In the genomic region with DNA sequence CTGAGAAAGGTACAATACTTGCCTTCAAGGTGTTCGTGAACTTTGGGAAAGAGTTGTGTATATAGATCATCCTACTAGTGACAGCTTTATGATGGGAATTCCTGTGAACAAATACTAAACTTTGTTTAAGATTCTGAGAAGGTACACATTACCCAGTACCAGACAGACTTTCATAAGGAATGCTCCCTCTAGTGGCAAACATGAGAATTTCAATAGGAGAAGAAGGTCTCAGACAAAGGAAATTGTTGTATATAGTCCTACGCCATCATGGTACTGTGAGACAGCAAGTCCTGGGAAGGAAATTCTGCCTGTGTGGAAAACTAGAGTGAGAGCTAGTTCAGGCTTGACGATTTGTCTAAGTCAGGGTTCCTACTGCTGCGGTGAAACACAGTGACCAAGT, we compare ENCODE assay signal across 11 mouse cellular contexts.
DNase-seq lines count a peak whose midpoint lies in the region; ATAC-seq and TF ChIP-seq lines count a peak whose summit lies in the region.
"Had no signal": no experiment of that assay in that cellular context is flagged by ENCODE, and none has a peak within 500 bp of the region (broad histone marks: within the 10 kb centered on the region; RNA-seq: fewer than 3 reads in every experiment).

No protein-coding gene starts in this region.

- H3K36me3 ChIP-seq in kidney, postnatal 0 days (ENCODE audit: insufficient read depth, low read length) = no peaks in the 10 kb centered on the region
- H3K36me3 ChIP-seq in kidney, embryonic 15.5 days = no peaks in the 10 kb centered on the region
- H3K36me3 ChIP-seq in E14TG2a.4 (ENCODE audit: insufficient read depth, low read length) = no peaks in the 10 kb centered on the region
- H3K36me3 ChIP-seq: liver, embryonic 13.5 days had no signal

- no peaks in the 10 kb centered on the region for H3K9me3 ChIP-seq in kidney, postnatal 0 days (replicated peaks; ENCODE audit: low read length)
- H3K9me3 ChIP-seq in kidney, embryonic 15.5 days (replicated peaks) = no peaks in the 10 kb centered on the region
- no peaks in the 10 kb centered on the region for H3K9me3 ChIP-seq in E14TG2a.4 (ENCODE audit: low read length)
- H3K9me3 ChIP-seq: forebrain, embryonic 15.5 days; liver, embryonic 13.5 days had no signal

- no peaks in the 10 kb centered on the region for H3K4me1 ChIP-seq in kidney, postnatal 0 days (replicated peaks; ENCODE audit: insufficient read depth, low read length)
- H3K4me1 ChIP-seq in kidney, embryonic 15.5 days = no peaks in the 10 kb centered on the region
- H3K4me1 ChIP-seq in E14TG2a.4 (replicated peaks; ENCODE audit: low read depth, low read length) = no peaks in the 10 kb centered on the region
- no peaks in the 10 kb centered on the region for H3K4me1 ChIP-seq in cerebellum, adult 2 months (ENCODE audit: control insufficient read depth, insufficient read depth, low read length)
- H3K4me1 ChIP-seq: liver, embryonic 13.5 days had no signal

- no peak overlapping the region for H3K4me3 ChIP-seq in kidney, postnatal 0 days (replicated peaks; ENCODE audit: low read depth, low read length)
- H3K4me3 ChIP-seq in kidney, embryonic 15.5 days (replicated peaks) = no peak overlapping the region
- H3K4me3 ChIP-seq in E14TG2a.4 (replicated peaks; ENCODE audit: low read length) = no peak overlapping the region
- H3K4me3 ChIP-seq in cerebellum, adult 2 months (replicated peaks; ENCODE audit: insufficient read depth, low read depth, low read length) = no peak overlapping the region
- H3K4me3 ChIP-seq: forebrain, embryonic 15.5 days; liver, embryonic 13.5 days had no signal

- TF ChIP-seq CTCF in kidney, postnatal 0 days (IDR thresholded peaks at IDR 0.05; ENCODE audit: low read depth) = peak; percentile 64
- TF ChIP-seq CTCF in E14TG2a.4 (conservative IDR thresholded peaks at IDR 0.05; ENCODE audit: low read length) = peak; percentile 73
- no peak for TF ChIP-seq CTCF in cerebellum, adult 2 months (IDR thresholded peaks at IDR 0.05; ENCODE audit: borderline replicate concordance, insufficient read depth, low read depth, low read length)

- no peak for TF ChIP-seq POLR2A in cerebellum, adult 2 months (IDR thresholded peaks at IDR 0.05; ENCODE audit: borderline replicate concordance, insufficient read depth, low read length)

- no peak overlapping the region for H3K4me2 ChIP-seq in kidney, postnatal 0 days (ENCODE audit: low read length)
- no peak overlapping the region for H3K4me2 ChIP-seq in kidney, embryonic 15.5 days
- H3K4me2 ChIP-seq: forebrain, embryonic 15.5 days; liver, embryonic 13.5 days had no signal

- ATAC-seq in kidney, postnatal 0 days (replicated peaks; ENCODE audit: low FRiP score, low read depth) = no peak; the same call in 1 of the 2 replicates
- ATAC-seq in kidney, embryonic 15.5 days (replicated peaks; ENCODE audit: low FRiP score) = no peak; the same call in 1 of the 2 replicates
- ATAC-seq: forebrain, embryonic 15.5 days had no signal

- peak; percentile 48 for DNase-seq in kidney, postnatal 0 days (ENCODE audit: low spot score)
- peak; percentile 66 for DNase-seq in R1 (ENCODE audit: low read depth, low spot score)
- DNase-seq in hindlimb bud, embryonic 11.5 days (ENCODE audit: extremely low spot score, low read depth, low spot score) = peak; percentile 24
- no peak for DNase-seq in spleen, postnatal 14 days (ENCODE audit: low spot score in 2 of 2)
- DNase-seq in testis, postnatal 14 days (ENCODE audit: low spot score) = no peak
- DNase-seq in cerebellum, adult 2 months = no peak
- DNase-seq: cerebellum, postnatal 14 days; liver, embryonic 13.5 days had no signal

- H3K27me3 ChIP-seq in kidney, postnatal 0 days (ENCODE audit: insufficient read depth, low read length) = no peaks in the 10 kb centered on the region
- H3K27me3 ChIP-seq in kidney, embryonic 15.5 days = no peaks in the 10 kb centered on the region
- H3K27me3 ChIP-seq in E14TG2a.4 (ENCODE audit: insufficient read depth, low read length) = no peaks in the 10 kb centered on the region
- no peaks in the 10 kb centered on the region for H3K27me3 ChIP-seq in cerebellum, adult 2 months (ENCODE audit: control insufficient read depth, insufficient read depth, low read length)
- H3K27me3 ChIP-seq: forebrain, embryonic 15.5 days; liver, embryonic 13.5 days had no signal

- H3K27ac ChIP-seq in kidney, postnatal 0 days = no peak overlapping the region
- H3K27ac ChIP-seq in kidney, embryonic 15.5 days = no peak overlapping the region
- no peak overlapping the region for H3K27ac ChIP-seq in cerebellum, adult 2 months (ENCODE audit: insufficient read depth, low read length)
- H3K27ac ChIP-seq: forebrain, embryonic 15.5 days; liver, embryonic 13.5 days had no signal

- no peak overlapping the region for H3K9ac ChIP-seq in kidney, postnatal 0 days (ENCODE audit: low read depth, low read length)
- no peak overlapping the region for H3K9ac ChIP-seq in kidney, embryonic 15.5 days
- H3K9ac ChIP-seq: forebrain, embryonic 15.5 days; liver, embryonic 13.5 days had no signal

- WGBS in kidney, postnatal 0 days = 87% methylated on average over 4 of the region's 4 CpGs
- WGBS in kidney, embryonic 15.5 days = 88% methylated on average over 4 of the region's 4 CpGs
- WGBS in cerebellum, adult 2 months = 93% methylated on average over 4 of the region's 4 CpGs

Comparison
In these comparisons a context has a peak if more than half of its experiments do, and no peak if none do; other contexts are left out.
1. DNase-seq: peak in kidney, postnatal 0 days (single experiment), R1 (single experiment) and hindlimb bud, embryonic 11.5 days (single experiment); none in spleen, postnatal 14 days (0 of 2), testis, postnatal 14 days (single experiment) and cerebellum, adult 2 months (0 of 2).